8 mouse cellular contexts compared by ENCODE assay signal in genomic region chr12:111164310-111164751, GRCm38 (mm10). TPM values are rescaled to one million over a fixed set of nuclear protein-coding genes. Genes with fewer than 3 reads are reported as not detected.
A peak's percentile ranks its signal among the peaks of the same experiment; 100 is the strongest.
DNase-seq lines count a peak whose midpoint lies in the region; ATAC-seq lines count a peak whose summit lies in the region.

No protein-coding gene starts in this region.

- H3K4me1 ChIP-seq in embryonic facial prominence, embryonic 11.5 days (ENCODE audit: control insufficient read depth, insufficient read depth, low read length), result no peaks in the 10 kb centered on the region; the same call in none of the 2 replicates
- H3K4me1 ChIP-seq in midbrain, embryonic 11.5 days (ENCODE audit: control insufficient read depth, insufficient read depth, low read length), result peaks cover 35% of the 10 kb centered on the region

- WGBS in embryonic facial prominence, embryonic 11.5 days, result 4% methylated on average over 13 of the region's 13 CpGs
- WGBS in midbrain, embryonic 11.5 days, result 4% methylated on average over 13 of the region's 13 CpGs

- H3K9me3 ChIP-seq in embryonic facial prominence, embryonic 11.5 days (replicated peaks; ENCODE audit: control insufficient read depth, low read length), result no peaks in the 10 kb centered on the region
- no peaks in the 10 kb centered on the region for H3K9me3 ChIP-seq in midbrain, embryonic 11.5 days (ENCODE audit: control insufficient read depth, low read length)

- peak; percentile 91 for ATAC-seq in embryonic facial prominence, embryonic 11.5 days (replicated peaks; ENCODE audit: insufficient number of reproducible peaks, low FRiP score, low TSS enrichment, low read depth)
- peak; percentile 88 for ATAC-seq in midbrain, embryonic 11.5 days (ENCODE audit: low FRiP score)

- no peaks in the 10 kb centered on the region for H3K36me3 ChIP-seq in embryonic facial prominence, embryonic 11.5 days (replicated peaks; ENCODE audit: control insufficient read depth, insufficient read depth, low read depth, low read length)
- H3K36me3 ChIP-seq in midbrain, embryonic 11.5 days (ENCODE audit: control insufficient read depth, insufficient read depth, low read length), result no peaks in the 10 kb centered on the region

- peak overlapping the region; percentile 62 for H3K27ac ChIP-seq in embryonic facial prominence, embryonic 11.5 days (replicated peaks; ENCODE audit: low read depth, low read length)
- peak overlapping the region; percentile 75 for H3K27ac ChIP-seq in midbrain, embryonic 11.5 days (ENCODE audit: low read depth, low read length)

- H3K4me2 ChIP-seq in embryonic facial prominence, embryonic 11.5 days (ENCODE audit: low read depth, low read length), result peak overlapping the region; percentile 61
- peak overlapping the region; percentile 39 for H3K4me2 ChIP-seq in midbrain, embryonic 11.5 days

- intact Hi-C loops in left cerebral cortex, postnatal 4 days (cut with DNase I), result loop anchor here (10.0 kb wide), 1 partner anchor 80 kb away; no protein-coding TSS in a partner anchor

- peak overlapping the region; percentile 50 for H3K9ac ChIP-seq in embryonic facial prominence, embryonic 11.5 days (replicated peaks; ENCODE audit: low read length)
- H3K9ac ChIP-seq in midbrain, embryonic 11.5 days (ENCODE audit: low read length), result peak overlapping the region; percentile 39

- no peaks in the 10 kb centered on the region for H3K27me3 ChIP-seq in embryonic facial prominence, embryonic 11.5 days (ENCODE audit: control insufficient read depth, insufficient read depth, low read length)
- H3K27me3 ChIP-seq in midbrain, embryonic 11.5 days (ENCODE audit: control insufficient read depth, insufficient read depth, low read length), result no peaks in the 10 kb centered on the region

- DNase-seq in adrenal gland, postnatal 14 days, result peak; percentile 94
- peak; percentile 95 for DNase-seq in embryonic facial prominence, embryonic 11.5 days (ENCODE audit: low spot score)
- peak; percentile 99 for DNase-seq in heart, adult 11 months
- DNase-seq in kidney, adult 11 months, result peak; percentile 91
- peak; percentile 94 for DNase-seq in left cerebral cortex, postnatal 4 days
- peak; percentile 98 for DNase-seq in midbrain, embryonic 11.5 days (ENCODE audit: low spot score, missing footprints)
- peak; percentile 84 for DNase-seq in right cerebral cortex, postnatal 4 days
- DNase-seq in yolk sac, embryonic 10.5 days (ENCODE audit: low spot score), result peak; percentile 81

- H3K4me3 ChIP-seq in embryonic facial prominence, embryonic 11.5 days (ENCODE audit: low read depth, low read length), result peak overlapping the region; percentile 26
- H3K4me3 ChIP-seq in midbrain, embryonic 11.5 days (ENCODE audit: low read depth, low read length), result peak overlapping the region; percentile 5; the same call in 1 of the 2 replicates

RNA-seq across cellular contexts. Expression of gene Traf3, which starts 1.8 kb away (rescaled TPM):
- 19.3 and 24.9 TPM in 2 replicates for total RNA-seq in adrenal gland, postnatal 14 days (2021)
- polyA plus RNA-seq in embryonic facial prominence, embryonic 11.5 days (2014; fragmentation: Nextera tagmentation; extraction: Ambion mirVana), result 8.3 and 10.2 TPM in 2 replicates
- total RNA-seq in left cerebral cortex, postnatal 4 days (2021), result 10 to 100 TPM; 37.0 to 41.8 TPM
- polyA plus RNA-seq in midbrain, embryonic 11.5 days (2014; fragmentation: Nextera tagmentation; extraction: Ambion mirVana), result 11.6 and 14.0 TPM in 2 replicates

RNA-seq across cellular contexts. Expression of gene 4930595D18Rik, which starts 20.0 kb away (rescaled TPM):
- not detected in 2 replicates for total RNA-seq in adrenal gland, postnatal 14 days (2021)
- not detected in 2 replicates for polyA plus RNA-seq in embryonic facial prominence, embryonic 11.5 days (2014; fragmentation: Nextera tagmentation; extraction: Ambion mirVana)
- not detected for total RNA-seq in left cerebral cortex, postnatal 4 days (2021)
- polyA plus RNA-seq in midbrain, embryonic 11.5 days (2014; fragmentation: Nextera tagmentation; extraction: Ambion mirVana), result not detected in 2 replicates

Comparison
In these comparisons a context has a peak if more than half of its experiments do, and no peak if none do; other contexts are left out.
1. Peak in every context shown above with its lines: DNase-seq, ATAC-seq, H3K4me3 ChIP-seq and H3K27ac ChIP-seq.